Mouse (Mus musculus) G1E (cell line): ENCODE results near the gene St6gal1.

Experiments used
- CTCF ChIP-seq: IDR thresholded peaks from 2 replicates; pipeline ENCODE4 v1.5.1; 2012; ENCODE audit warnings: low read depth, low read length, inconsistent platforms, mixed read lengths
- GATA1 ChIP-seq: IDR thresholded peaks from 2 replicates; pipeline ENCODE4 v1.6.1; 2012; ENCODE audit warnings: borderline replicate concordance, low read length, inconsistent platforms, mixed read lengths
- POLR2AphosphoS5 ChIP-seq: IDR thresholded peaks from 2 replicates; pipeline ENCODE4 v1.6.1; 2012; ENCODE audit warnings: low read depth, low read length, inconsistent platforms; ENCODE audit not compliant: insufficient replicate concordance
- TAL1 ChIP-seq: conservative IDR thresholded peaks from 2 replicates; pipeline ENCODE4 v1.6.1; 2012; ENCODE audit warnings: low read depth, low read length, inconsistent platforms, mixed read lengths

DNA sequence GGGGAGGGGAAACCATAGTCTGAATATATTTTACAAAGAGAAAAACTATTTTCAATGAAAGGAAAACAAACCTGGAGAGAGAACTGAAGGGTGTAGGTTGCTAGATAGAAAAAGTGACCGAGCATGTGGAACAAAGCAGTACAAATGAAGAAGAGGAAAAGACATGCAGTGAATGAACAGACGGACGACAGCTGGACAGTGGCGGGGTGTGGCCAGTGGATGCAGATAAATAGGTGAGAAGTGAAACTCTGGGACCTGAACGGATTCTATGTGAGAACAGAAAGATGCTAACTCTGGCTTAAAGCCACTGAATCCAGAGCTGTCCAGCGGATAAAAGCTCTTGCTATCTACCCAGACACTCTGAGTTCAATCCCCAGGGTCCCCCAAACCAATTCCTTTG lies 25.2 kb downstream of the St6gal1 start:
- no peak for TF ChIP-seq CTCF
- no peak for TF ChIP-seq GATA1
- no peak for TF ChIP-seq TAL1
- no peak for TF ChIP-seq POLR2AphosphoS5
